Mouse (Mus musculus): Measurements from ENCODE around the gene Med17.

- no peak for TF ChIP-seq CTCF (IDR thresholded peaks at IDR 0.05; ENCODE audit: control insufficient read depth, insufficient read depth, insufficient replicate concordance, low read depth, low read length)
- TF ChIP-seq POLR2A (IDR thresholded peaks at IDR 0.05; ENCODE audit: control insufficient read depth, low read depth, low read length) = no peak
Measured at GRCm38 (mm10) chr9:15252196-15252595, 27.5 kb downstream of the Med17 start.

Data from testis, adult 2 months (tissue).